In the genomic region with DNA sequence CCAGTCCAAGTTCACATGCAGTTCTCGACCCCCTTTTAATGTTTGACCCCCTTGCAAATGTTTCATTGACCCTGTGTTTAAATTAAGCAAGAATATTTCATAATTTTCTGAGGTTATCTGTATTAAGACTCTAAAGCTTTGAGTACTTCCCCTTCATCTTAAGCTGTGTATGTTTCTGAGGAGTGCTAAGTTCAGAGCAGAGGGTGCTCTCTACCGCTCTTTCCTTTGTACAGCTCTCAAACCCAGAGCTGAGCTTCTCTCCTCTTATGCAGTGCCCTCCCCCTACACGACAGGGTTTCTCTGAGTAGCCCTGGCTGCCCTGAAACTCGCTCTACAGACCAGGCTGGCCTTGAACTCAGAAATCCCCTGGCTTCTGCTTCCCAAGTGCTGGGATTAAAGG, we compare ENCODE assay signal across 13 mouse cellular contexts.
"Had no signal": no experiment of that assay in that cellular context is flagged by ENCODE, and none has a peak within 500 bp of the region (broad histone marks: within the 10 kb centered on the region; RNA-seq: fewer than 3 reads in every experiment).

No protein-coding gene starts in this region.

- H3K9me3 ChIP-seq: kidney, embryonic 15.5 days; limb, embryonic 15.5 days; midbrain, embryonic 12.5 days; neural tube, embryonic 15.5 days had no signal

- H3K9ac ChIP-seq: kidney, embryonic 15.5 days; limb, embryonic 15.5 days; liver, embryonic 13.5 days; midbrain, embryonic 12.5 days; neural tube, embryonic 15.5 days had no signal

- H3K4me3 ChIP-seq: kidney, embryonic 15.5 days; limb, embryonic 15.5 days; liver, embryonic 13.5 days; midbrain, embryonic 12.5 days; myocyte; neural tube, embryonic 15.5 days had no signal

- H3K27me3 ChIP-seq: kidney, embryonic 15.5 days; limb, embryonic 15.5 days; liver, embryonic 13.5 days; midbrain, embryonic 12.5 days; neural tube, embryonic 15.5 days had no signal

- H3K4me2 ChIP-seq: kidney, embryonic 15.5 days; limb, embryonic 15.5 days; liver, embryonic 13.5 days; midbrain, embryonic 12.5 days; neural tube, embryonic 15.5 days had no signal

- ATAC-seq: intestine, embryonic 16.5 days had no signal

- DNase-seq: kidney, adult 2 months; kidney, postnatal 25 days; layer of hippocampus, postnatal 36 days; liver, embryonic 13.5 days; right cerebral cortex, adult 18-20 months; right cerebral cortex, postnatal 25 days; thymus, postnatal 36 days had no signal

- H3K27ac ChIP-seq: kidney, embryonic 15.5 days; liver, embryonic 13.5 days; midbrain, embryonic 12.5 days; neural tube, embryonic 15.5 days had no signal
